Mouse (Mus musculus): Measurements from ENCODE around the gene Tnfrsf8. TPM values are rescaled to one million over a fixed set of nuclear protein-coding genes. Genes with fewer than 3 reads are reported as not detected.
"Not testable (repeated sequence)": the region's sequence is repeated elsewhere in the genome, so short reads cannot be mapped to it uniquely, and the experiment has no call there.

Tnfrsf8 gene
- total RNA-seq, 2 experiments from 2014 or later, result 0.77 to 1.3 TPM

DNA sequence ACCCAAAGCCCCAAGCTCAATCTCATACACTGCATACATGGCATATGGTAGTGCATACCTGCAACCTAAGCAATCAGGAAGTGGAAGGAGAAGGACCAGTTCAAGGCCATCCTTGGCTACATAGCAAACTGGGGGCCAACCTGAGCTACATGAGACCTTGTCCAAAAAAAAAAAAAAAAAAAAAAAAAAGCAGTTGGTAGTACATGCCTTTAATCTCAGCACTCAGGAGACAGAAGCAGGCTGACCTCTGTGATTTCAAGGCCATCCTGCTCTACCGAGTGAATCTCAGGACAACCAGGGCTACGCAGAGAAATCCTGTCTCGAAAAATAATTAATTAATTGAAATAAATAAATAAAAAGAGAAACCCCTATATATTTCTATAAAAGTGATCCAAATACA is 1.7 kb downstream of the Tnfrsf8 start:
- intact Hi-C loops (cut with DNase I), result no loop called here
- no peak for DNase-seq (ENCODE audit: low spot score in 2 of 2)

DNA sequence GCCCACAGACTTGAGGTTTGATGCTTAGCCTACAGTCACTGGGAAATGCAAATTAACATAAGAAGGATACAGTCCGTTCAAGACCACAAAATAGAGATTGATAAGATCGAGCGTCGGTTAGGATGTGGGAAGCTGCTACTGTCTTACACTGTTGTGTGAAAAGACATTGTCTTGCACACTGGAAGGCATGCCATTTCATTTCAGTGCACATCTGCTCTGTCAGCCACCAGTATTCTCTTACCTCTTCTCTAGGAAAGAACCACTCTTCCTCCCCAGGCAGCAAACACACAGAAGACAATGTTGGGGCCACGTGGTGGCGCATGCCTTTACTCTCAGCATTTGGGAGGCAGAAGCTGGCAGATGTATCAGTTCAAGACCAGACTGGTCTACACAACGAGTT is 2.4 kb downstream of the Tnfrsf8 start:
- intact Hi-C loops (cut with DNase I), result no loop called here
- DNase-seq (ENCODE audit: low spot score in 2 of 2), result no peak

DNA sequence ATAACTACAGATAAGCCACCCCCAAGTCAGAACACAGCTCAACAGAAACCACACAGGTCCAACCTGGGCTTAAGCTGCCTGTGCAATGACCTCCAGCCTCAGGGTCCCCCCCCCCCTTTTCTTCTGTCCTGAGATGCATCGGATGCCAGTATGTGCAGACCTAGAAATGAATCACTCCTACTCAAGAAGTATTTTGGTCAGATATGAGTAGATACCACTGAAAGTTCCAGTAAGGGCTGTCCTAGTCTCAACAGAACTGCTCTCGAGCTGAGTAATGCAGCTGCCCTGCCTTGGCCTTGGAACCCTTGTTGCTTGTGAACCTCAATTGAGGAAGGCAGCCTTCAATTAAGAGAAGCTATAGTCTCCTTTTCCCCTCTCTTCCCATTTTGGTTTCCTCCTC is 4.1 kb downstream of the Tnfrsf8 start:
- no peak for DNase-seq (ENCODE audit: low spot score in 2 of 2)
- intact Hi-C loops (cut with DNase I), result no loop called here

DNA sequence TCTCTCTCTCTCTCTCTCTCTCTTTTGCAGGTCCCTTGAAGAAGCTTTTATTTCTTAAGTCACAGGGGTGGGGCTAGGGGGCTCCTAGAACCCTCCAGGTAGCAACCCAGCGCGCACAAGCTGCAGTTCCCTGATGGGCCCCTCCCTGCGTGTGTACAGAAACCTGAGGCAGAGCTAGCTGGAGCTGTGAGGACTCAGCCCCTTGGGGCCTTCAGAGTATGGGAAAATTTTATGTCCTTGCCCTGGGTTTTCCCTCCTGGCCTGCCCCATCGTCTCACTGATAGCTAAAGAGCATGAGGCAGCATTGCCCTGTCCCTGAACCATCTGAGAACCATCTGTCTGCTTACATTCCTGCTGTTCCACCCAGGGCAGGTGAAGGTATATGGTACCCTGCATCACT is 8.5 kb downstream of the Tnfrsf8 start:
- no peak for DNase-seq (ENCODE audit: low spot score in 2 of 2)
- intact Hi-C loops (cut with DNase I), result no loop called here

DNA sequence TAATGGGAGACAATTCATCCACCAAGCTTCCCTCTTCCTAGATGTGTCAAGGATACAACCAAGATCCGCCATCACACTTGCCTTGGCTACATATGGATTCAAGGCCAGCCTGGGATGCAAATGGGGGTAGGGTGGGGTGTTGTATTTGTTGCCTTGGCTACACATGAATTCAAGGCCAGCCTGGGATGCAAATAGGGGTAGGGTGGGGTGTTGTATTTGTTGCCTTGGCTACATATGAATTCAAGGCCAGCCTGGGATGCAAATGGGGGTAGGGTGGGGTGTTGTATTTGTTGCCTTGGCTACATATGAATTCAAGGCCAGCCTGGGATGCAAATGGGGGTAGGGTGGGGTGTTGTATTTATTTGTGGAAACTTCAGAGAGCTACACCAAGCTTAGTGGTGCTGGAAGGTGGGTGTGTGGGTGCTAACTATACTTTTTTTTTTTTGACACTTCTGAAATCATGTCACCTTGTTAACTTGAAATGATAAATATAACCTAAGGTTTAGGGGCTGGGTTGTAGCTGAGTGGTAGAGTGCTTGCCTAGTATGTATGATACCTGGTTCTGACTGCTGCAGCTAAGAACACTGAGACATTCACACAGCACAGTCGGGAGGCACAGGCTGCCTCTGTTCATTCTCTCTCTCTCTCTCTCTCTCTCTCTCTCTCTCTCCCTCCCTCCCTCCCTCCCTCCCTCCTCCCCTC is 9.2 kb downstream of the Tnfrsf8 start:
- intact Hi-C loops (cut with DNase I); DNase-seq (ENCODE audit: low spot score in 2 of 2): not testable (repeated sequence)

DNA sequence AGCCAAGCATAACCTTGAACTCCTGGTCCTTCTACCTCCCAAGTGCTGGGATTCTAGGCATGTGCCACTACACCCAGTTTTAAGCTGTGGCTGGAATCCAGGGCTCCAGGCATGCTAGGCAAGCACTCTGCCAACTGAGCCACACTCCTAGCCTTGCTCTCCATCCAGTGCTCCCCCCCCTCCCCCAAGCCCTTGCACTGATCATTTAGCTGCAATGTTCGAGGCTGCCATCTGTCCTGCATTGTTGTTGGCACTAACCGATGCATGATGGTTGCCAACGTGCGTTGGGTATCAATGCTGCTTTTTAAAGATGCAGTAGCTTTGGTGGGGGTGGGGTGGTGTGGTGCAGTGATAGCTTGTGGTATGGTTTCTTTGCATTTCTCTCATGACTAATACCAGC is 10.9 kb downstream of the Tnfrsf8 start:
- DNase-seq (ENCODE audit: low spot score in 2 of 2), result no peak
- intact Hi-C loops (cut with DNase I), result no loop called here

DNA sequence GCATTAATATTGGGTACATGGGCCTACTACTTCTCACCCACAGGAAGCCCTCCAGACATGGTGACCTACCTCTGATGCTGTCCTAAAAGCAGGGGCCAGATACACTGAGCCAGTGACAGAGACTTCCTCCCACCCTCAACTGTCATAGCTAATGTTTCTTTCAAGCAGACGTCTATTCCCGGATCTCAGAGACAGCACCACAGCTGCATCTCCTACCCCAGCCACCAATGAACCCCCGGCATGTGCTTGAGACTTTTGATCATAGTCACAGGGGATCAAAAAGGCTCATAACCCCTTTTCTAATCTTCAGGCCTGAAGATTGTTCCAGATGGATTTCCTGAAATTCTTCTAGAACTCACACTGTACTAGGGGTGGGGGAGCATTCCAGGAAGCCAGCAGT is 12.9 kb downstream of the Tnfrsf8 start:
- no peak for DNase-seq (ENCODE audit: low spot score in 2 of 2)
- intact Hi-C loops (cut with DNase I), result no loop called here

DNA sequence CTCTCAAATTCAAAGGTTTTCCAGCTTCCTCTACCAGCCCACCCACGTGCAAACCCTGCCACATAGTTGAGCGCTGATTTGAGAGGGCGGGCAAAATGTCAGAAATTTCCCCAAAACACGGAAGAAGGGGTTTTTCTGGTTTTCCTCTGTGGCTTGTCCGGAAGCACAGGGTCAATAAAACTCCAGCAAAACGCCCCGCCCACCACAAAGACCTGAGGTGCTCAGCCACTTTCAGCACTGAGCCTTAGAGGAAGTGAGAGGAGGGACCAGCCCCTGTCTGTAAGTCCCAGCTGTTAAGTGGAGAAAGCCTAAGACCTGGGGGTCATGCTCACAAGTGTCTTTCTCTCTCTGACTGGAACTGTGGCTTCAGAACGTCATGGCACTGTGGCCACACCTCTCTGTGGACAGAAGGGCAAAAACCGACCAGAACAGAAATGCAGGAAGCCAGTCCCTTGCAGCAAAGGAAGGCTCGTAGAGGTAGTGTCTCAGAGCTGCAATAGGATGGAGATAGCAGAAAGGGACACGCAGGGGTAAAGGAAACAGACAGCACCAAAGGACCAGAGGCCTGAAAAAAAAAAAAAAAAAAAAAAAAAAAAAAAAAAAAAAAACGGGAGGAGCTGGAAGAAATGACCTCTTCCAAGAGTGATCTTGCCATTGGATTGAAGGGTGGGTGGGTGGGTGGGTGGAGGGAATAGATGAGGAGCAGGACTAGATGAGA is 14.6 kb downstream of the Tnfrsf8 start:
- intact Hi-C loops (cut with DNase I), result no loop called here
- no peak for DNase-seq (ENCODE audit: low spot score in 2 of 2)

DNA sequence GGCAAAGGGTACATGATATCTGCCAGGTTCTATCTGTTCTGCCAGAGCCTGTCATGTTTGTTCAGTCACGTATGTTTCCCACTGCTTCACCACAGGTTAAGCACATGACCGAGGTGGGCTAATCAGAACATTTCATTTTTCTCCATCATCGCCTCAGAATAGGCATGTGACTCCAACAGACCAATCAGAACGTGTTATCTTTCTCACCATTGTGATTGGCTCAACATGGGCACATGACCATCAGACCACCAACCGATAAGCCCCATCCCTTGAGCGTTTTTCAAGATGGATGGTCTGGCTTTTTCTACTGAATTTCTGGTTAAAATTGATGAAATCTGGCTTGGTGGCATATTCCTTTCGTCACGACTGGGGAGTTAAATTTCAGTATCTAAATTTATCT is 15.6 kb downstream of the Tnfrsf8 start:
- intact Hi-C loops (cut with DNase I), result loop anchor here (10.0 kb wide), 1 partner anchor 535 kb away; no protein-coding TSS in a partner anchor
- DNase-seq (ENCODE audit: low spot score in 2 of 2), result no peak

DNA sequence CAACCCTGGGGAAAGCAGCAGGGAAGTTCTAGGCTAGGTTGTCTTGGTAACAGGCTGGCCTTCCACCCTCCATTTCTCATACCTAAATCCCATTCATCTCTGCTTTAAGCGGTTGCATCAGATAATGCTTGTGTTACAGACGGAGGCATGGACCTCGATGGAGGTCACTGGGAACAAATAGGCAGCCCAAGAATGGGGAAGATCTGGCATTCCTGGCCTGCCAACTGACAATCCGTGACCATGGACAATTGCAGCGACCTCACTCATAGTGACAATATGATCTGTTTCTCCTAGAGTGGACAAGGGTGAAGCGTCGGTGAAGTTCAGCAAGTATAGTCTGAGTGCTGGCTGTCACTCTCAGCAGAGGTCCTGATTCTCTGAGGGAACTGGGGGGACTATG is 16.1 kb downstream of the Tnfrsf8 start:
- intact Hi-C loops (cut with DNase I), result loop anchor here (10.0 kb wide), 1 partner anchor 534 kb away; no protein-coding TSS in a partner anchor

DNA sequence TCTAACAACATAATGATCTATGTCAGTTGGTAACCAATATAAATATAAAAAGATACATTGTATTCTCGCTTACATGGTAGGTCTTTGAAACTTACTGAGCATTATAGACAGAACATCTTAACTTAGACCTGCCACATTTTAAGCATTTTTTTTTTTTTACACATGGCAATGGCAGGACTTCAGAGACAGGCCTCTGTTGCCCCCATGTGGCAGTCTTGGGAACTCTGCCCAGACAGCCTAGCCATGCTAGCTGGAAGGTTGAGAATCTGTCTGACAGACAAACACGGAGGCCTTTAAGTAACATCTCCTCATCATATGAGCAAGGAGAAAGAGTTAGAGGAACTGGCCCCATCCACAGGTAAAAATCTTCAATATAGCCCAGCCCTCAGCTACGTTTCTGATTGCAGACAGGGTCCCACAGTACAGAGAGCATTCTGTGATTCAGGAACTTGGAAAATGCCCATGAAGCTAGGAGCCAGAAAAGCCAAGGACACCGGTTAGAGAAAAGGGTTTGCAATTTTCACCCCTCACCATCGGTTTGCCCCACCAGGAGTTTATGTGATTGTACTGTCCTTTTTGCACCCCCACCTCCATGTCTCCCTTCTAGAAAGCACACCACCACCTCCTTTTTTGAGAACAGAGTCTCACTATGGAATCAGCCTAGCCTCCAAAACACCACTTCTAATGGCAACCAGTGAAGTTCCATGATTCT is 19.2 kb downstream of the Tnfrsf8 start:
- intact Hi-C loops (cut with DNase I), result loop anchor here (10.0 kb wide), 1 partner anchor 531 kb away; no protein-coding TSS in a partner anchor

More for the DNA sequence above, 16.1 kb downstream of the Tnfrsf8 start:
- DNase-seq (ENCODE audit: low spot score in 2 of 2), result no peak

DNA sequence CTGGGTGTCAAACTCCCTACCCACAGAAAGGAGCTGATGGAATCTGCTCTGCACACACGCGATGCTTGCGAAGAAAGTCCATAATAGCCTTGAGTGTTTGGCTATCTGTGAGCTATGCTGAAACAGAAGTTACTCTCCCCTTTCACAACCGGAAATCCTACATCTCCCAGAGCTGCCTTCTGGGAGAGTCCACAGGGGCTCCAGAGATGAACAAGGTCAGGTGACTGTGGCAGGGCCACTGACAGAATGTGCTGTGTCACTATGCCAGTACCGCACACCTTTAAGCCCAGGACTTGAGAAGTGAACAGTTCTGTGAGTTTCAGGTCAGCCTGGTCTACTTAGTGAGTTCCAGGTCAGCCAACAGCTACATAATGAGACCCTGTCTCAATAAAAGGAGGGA is 20.4 kb downstream of the Tnfrsf8 start:
- intact Hi-C loops (cut with DNase I), result loop anchor here (10.0 kb wide), 1 partner anchor 530 kb away; no protein-coding TSS in a partner anchor
- DNase-seq (ENCODE audit: low spot score in 2 of 2), result no peak

More for the DNA sequence above, 19.2 kb downstream of the Tnfrsf8 start:
- peak; percentile 43 to 54 for DNase-seq (ENCODE audit: low spot score in 2 of 2)

DNA sequence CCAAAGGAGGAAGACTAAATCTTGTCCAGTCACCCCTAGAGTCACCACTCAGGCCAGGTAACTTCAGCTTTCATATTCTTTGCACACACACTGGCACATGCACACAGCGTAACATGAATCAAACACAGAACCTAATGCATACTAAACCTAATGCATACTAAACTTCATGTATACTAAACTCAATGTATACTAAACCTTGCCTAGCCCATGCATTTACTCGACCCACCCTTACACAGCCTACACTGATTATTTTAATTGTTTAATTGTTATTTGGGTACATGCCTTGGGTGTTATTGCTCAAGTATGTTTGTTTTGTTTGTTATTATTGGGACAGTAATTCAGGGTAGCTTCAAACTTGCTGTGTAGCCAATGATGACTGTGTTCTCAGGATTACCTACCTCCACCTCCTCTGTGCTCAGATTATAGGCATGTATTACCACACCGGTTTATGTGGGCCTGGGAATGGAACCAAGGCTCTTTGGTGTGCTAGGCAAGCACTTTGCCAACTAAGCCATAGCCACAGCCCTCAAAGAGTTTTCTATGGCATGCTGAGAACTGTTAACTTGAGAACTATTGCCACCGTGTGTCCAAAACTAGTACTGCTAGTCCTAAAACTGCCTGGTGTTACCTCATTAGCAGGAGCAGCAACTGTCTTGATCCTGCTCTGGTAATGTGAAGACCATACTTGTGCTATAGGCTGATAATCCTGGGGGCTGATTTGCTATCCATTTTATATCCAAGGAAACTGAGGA is 28.4 kb downstream of the Tnfrsf8 start:
- intact Hi-C loops (cut with DNase I), result loop anchor here (1.0 to 10.0 kb wide), 3 partner anchors 72 to 392 kb away; partner anchors contain the start of gene Dhrs3
- DNase-seq (ENCODE audit: low spot score in 2 of 2), result peak; percentile 50 to 64

DNA sequence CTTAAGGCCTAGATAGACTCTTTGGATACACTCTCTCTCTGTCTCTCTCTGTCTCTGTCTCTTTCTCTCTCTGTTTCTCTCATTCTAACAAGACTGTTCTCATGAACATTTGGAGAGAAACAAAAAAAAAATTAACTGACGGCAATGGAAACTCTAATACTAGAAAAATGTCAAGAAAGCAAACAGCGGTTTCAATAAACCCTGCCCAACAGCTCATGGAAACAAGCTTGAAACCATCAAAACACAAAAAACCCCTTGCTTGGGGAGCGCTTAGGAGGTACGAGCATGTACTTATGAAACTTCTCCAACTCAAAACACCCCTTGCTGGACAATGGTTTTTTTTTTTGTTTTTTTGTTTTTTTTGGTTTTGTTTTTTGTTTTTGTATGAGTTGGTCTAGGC is 30.3 kb downstream of the Tnfrsf8 start:
- no peak for DNase-seq (ENCODE audit: low spot score in 2 of 2)
- intact Hi-C loops (cut with DNase I), result loop anchor here (5.0 to 10.0 kb wide), 2 partner anchors 127 to 390 kb away; partner anchors contain the start of gene Dhrs3

DNA sequence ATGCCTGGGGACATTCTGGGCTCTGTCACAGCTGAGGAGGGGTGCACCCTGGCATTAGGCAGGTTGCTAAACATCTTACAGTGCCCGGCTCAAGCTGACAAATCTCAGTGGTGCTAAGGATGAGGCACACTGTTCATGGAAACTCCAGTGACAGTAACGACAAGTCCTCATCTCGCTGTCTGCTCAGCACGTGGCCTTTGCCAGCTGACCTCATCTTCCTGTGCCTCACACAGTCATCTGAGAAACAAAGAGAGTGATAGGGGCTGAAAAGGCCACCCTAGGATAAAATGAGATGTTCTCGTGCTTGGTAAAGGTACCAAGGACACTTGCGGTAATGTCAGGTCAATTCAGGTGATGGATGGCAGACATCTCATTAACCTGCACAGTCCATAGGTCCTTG is 31.5 kb downstream of the Tnfrsf8 start:
- intact Hi-C loops (cut with DNase I), result loop anchor here (10.0 kb wide), 1 partner anchor 389 kb away; the partner anchor contains the start of gene Dhrs3
- no peak for DNase-seq (ENCODE audit: low spot score in 2 of 2)

DNA sequence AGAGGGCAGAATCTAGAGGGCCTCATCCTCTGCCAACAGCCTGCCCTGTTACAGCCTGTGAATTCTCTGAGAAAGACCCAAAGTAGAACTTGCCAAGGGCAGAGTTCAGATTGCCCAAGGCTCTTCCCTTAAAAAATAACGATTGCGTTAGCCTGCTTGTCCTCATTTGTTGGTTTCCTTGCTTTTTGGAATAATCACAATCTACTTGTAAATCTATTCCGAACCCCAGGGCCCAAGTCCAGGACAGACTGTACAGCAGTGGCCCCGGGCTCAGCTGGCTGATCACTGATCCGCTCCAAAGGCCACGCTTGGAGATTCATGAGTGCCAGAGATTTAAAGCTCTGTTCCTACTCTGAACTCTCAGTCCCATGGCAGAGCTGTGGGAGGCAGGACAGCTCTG is 34.0 kb downstream of the Tnfrsf8 start:
- no peak for DNase-seq (ENCODE audit: low spot score in 2 of 2)
- intact Hi-C loops (cut with DNase I), result loop anchor here (10.0 kb wide), 1 partner anchor 386 kb away; the partner anchor contains the start of gene Dhrs3

DNA sequence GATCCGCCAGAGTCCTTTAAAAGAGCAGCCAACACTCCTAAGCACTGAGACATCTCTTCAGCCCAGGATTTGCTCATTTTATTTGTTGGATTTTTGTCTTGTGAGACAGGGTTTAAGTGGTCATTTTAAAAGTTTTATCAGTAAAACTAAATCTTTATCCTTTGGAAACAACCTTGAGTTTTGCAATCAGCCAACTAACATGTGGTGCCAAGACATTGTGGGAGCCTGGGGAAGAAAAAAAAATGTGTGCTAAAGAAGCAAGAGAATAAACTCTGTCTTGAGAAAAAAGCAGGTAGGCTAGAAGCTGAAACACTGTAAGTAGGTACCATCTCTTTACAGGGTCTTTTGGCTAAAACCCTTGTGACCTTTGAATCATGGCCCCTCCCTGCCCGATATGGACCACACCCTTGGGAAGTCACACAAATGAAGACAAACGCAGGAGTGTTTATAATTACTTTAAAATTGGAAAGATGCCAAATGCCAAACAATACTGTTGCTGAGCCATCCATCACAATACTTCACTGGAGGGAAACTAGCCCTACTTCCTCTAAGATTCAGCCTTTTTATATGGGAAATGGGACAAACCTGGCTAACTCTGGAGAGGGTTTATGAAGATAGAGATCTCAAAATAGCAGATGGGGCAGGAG is 36.1 kb downstream of the Tnfrsf8 start:
- DNase-seq (ENCODE audit: low spot score in 2 of 2), result no peak
- intact Hi-C loops (cut with DNase I), result no loop called here

DNA sequence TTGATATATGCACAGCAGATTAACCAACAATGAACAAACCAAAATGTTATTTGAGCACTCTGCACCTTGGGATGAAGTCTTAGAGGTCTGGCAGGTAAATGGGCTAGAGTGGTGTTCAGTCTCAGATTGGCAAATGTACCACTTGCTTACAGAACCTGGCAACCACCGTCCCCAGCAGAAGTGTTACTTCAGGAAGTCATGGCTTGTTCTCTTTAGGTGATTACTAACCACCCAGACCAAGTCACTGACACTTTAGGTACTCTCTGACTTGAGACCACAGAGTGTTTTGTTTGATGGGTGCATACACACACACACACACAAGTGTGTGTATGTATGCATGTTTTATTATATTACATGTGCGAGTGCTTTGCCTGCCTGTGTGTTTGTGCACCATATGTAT is 36.7 kb downstream of the Tnfrsf8 start:
- intact Hi-C loops (cut with DNase I), result no loop called here
- DNase-seq (ENCODE audit: low spot score in 2 of 2), result no peak

Data from left cerebral cortex, postnatal 36 days (tissue).